Mouse (Mus musculus) heart, postnatal 0 days (tissue): Measurements from ENCODE around the gene Tspoap1.

Experiments used
- CTCF ChIP-seq: IDR thresholded peaks from 2 replicates; pipeline ENCODE4 v1.5.1; 2016; ENCODE audit warnings: antibody characterized with exemption, control low read depth, low read depth
- EP300 ChIP-seq: IDR thresholded peaks from 2 replicates; pipeline ENCODE4 v1.6.1; 2016; ENCODE audit warnings: antibody characterized with exemption, low read depth

- TF ChIP-seq CTCF (peak; percentile 52), EP300 (no peak)
Measured at GRCm38 (mm10) chr11:87802621-87803020, 42.3 kb downstream of the Tspoap1 start.
